Mouse (Mus musculus) ES-E14 (cell line): Measurements from ENCODE around the gene Pih1d2.

ENCODE experiments used
- CHD2 ChIP-seq: IDR thresholded peaks from 2 replicates; pipeline ENCODE4 v1.6.1; 2014; ENCODE audit warnings: mild to moderate bottlenecking, low read depth, low read length, inconsistent platforms
- MAFK ChIP-seq: IDR thresholded peaks from 2 replicates; pipeline ENCODE4 v1.6.1; 2014; ENCODE audit warnings: mild to moderate bottlenecking, low read depth, low read length, inconsistent platforms; ENCODE audit not compliant: insufficient read depth
- ZNF384 ChIP-seq: IDR thresholded peaks from 2 replicates; pipeline ENCODE4 v1.6.1; 2012; ENCODE audit warnings: low read depth, low read length, inconsistent platforms

DNA sequence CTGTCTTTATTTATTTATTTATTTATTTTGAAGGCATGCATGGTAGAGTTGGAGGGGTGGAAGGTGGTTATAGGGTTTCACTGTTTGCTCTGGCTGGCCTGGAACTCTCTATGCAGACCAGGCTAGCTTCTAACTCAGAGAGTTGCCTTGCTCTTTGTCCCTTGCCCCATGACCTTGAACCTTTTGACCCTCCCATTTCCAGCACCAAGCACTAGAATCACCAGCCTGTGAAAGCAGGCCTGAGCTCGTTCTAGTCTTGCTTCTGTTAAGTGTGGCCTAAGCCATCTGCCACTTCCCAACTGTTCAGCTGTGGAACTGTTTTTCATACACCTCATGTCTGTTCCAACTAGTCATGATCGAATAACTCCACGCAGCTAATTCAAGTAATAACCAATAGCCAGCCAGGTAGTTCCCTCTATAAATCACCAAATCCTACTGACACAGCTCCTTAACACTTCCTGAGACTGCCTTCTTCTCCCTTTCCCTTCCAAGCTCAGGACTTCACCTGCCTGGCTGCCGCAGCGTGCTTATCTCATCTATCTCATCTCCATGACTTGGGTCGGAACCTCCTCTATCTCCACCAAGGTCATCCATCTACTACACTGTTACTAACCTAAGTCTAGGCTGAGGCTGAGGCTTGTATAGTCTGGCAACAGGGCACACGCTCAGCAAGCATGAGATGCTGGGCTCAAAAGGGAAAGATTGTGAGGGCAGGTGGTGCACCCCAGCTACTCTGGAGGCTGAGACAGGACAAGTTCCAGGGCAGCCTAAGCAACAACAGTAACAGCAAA is 14.9 kb upstream of the Pih1d2 start:
- TF ChIP-seq ZNF384 (no peak), MAFK (no peak), CHD2 (no peak)
